Mouse (Mus musculus) forebrain, embryonic 10.5 days (tissue): ENCODE measurements at regions not wholly inside any gene's neighbourhood (a gene's known extent, or its start where the extent isn't known, plus 50 kb on each side); places are given as distances from the start of the nearest gene placed in this dataset.

Source experiments
- DNase-seq: peaks from one replicate; pipeline ENCODE4 v3.0.0-alpha.2; 2017; ENCODE audit warnings: low spot score; ENCODE audit errors: extremely low spot score
- H3K27ac ChIP-seq: fragments of 300-500 bp; sonication (generic); 2 replicates; pipeline ENCODE4 v1.5.1; 2016; ENCODE audit warnings: mild to moderate bottlenecking
- H3K27me3 ChIP-seq: fragments of 300-500 bp; sonication (generic); 2 replicates; pipeline ENCODE4 v1.6.1; 2016; ENCODE audit warnings: mild to moderate bottlenecking; ENCODE audit not compliant: poor library complexity, severe bottlenecking
- H3K36me3 ChIP-seq: fragments of 300-500 bp; sonication (generic); replicated peaks from 2 replicates; pipeline ENCODE4 v1.6.1; 2016; ENCODE audit warnings: mild to moderate bottlenecking, moderate library complexity
- H3K4me1 ChIP-seq: fragments of 300-500 bp; sonication (generic); 2 replicates; pipeline ENCODE4 v1.6.1; 2016
- H3K4me3 ChIP-seq: fragments of 300-500 bp; sonication (generic); 2 replicates; pipeline ENCODE4 v1.5.1; 2016; ENCODE audit warnings: mild to moderate bottlenecking, moderate library complexity
- H3K9me3 ChIP-seq: fragments of 300-500 bp; sonication (generic); 2 replicates; pipeline ENCODE4 v1.6.1; 2016; ENCODE audit warnings: mild to moderate bottlenecking, moderate library complexity
- WGBS: fragments of 180-500 bp; shearing (Covaris S2); methylation state at CpG from one replicate; pipeline ENCODE4 v1.1.7; 2016; 5-methylcytosine and 5-hydroxymethylcytosine counted together

DNA sequence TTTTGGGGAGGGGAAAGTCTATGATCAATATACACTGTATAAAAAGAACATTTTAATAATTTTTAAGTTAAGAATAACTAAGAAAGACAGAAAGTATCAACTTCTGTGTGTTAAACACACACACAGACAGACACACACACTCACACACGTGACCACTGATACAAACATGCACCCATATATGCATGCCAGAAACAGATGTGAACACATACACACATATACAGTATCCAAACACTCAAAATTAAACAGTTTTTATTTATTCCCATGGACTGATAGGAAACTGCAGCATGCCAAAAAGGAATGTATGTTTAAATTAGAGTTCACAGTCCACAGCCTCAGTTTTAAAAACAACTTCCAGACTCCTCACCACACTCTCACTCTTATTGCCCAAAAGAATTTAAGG, 203.4 kb upstream of the Tbl1x start:
- Histone ChIP-seq H3K27ac (no peak overlapping the region), H3K27me3 (no peaks in the 10 kb centered on the region), H3K4me1 (no peaks in the 10 kb centered on the region), H3K36me3 (no peaks in the 10 kb centered on the region), H3K4me3 (no peak overlapping the region), H3K9me3 (no peaks in the 10 kb centered on the region)
- DNase-seq = no peak
- WGBS = 86% methylated on average over 1 of the region's 1 CpGs

DNA sequence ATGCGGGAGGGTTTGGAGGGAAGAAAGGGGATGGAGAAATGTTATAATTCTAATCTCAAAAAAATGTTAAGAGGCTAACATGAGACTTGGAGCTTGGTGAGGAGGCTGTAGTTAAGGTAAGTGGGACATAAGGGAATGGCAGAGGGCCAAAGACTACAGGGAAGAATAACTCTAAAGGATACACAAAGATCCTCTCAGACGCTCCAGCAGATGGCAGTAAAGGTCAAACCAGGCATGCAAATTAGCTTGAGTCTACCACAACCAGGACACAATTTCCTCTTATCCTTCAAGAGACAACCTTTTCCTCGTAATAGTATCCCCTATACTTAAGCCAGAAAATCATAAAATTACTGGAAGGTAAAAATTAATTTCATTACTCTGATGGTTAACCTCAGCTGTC, 196.4 kb upstream of the Tbl1x start:
- DNase-seq = no peak
- H3K4me1 ChIP-seq = no peaks in the 10 kb centered on the region
- no peak overlapping the region for H3K27ac ChIP-seq
- H3K4me3 ChIP-seq = no peak overlapping the region
- WGBS = 85% methylated on average over 3 of the region's 3 CpGs
- H3K9me3 ChIP-seq = no peaks in the 10 kb centered on the region
- H3K27me3 ChIP-seq = no peaks in the 10 kb centered on the region
- no peaks in the 10 kb centered on the region for H3K36me3 ChIP-seq

DNA sequence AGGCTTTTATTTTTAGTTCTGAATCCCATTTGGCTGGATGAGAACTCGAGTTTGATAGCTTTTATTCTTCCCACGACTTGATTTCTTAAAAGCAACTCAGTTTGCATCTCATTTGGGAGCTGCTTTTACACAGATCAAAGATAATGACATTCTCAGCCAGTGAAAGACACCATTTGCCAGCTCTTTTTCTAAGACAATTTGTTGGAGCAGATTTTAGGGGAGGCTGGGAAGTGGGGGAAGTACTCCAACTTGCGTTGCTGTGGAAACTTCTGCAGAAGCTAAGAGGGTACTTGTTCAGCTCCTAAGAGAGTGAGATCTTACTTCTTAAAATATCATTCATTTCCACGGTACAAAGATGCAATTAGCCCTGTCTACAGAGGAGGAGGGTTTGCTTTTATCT, 187.2 kb upstream of the Tbl1x start:
- no peaks in the 10 kb centered on the region for H3K36me3 ChIP-seq
- H3K4me1 ChIP-seq = no peaks in the 10 kb centered on the region
- no peak overlapping the region for H3K27ac ChIP-seq
- DNase-seq = no peak
- H3K4me3 ChIP-seq = no peak overlapping the region
- H3K27me3 ChIP-seq = no peaks in the 10 kb centered on the region
- no peaks in the 10 kb centered on the region for H3K9me3 ChIP-seq
- WGBS = 47% methylated on average over 4 of the region's 4 CpGs

DNA sequence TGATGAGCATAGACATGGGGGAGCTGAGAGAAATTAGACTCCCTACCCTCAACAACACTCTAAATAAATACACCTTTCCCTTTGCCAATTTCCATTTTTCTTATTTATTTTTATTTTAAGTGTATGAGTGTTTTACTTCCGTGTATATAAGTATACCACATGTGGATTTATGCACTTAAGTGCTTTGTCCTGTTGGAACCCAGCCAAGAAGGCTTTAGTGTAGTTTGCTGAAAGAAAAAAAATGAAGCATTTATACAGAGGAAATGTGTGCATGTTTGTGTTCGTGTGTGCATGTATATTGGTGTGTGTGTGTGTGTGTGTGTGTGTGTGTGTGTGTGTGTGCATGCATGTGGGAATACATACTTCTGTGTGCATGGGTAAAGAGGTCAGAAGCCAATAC, 157.6 kb upstream of the Tbl1x start:
- no peaks in the 10 kb centered on the region for H3K4me1 ChIP-seq
- H3K9me3 ChIP-seq = no peaks in the 10 kb centered on the region
- no peak for DNase-seq
- H3K36me3 ChIP-seq = no peaks in the 10 kb centered on the region
- H3K27me3 ChIP-seq = no peaks in the 10 kb centered on the region
- WGBS = 71% methylated on average over 2 of the region's 2 CpGs
- H3K27ac ChIP-seq = no peak overlapping the region
- no peak overlapping the region for H3K4me3 ChIP-seq

DNA sequence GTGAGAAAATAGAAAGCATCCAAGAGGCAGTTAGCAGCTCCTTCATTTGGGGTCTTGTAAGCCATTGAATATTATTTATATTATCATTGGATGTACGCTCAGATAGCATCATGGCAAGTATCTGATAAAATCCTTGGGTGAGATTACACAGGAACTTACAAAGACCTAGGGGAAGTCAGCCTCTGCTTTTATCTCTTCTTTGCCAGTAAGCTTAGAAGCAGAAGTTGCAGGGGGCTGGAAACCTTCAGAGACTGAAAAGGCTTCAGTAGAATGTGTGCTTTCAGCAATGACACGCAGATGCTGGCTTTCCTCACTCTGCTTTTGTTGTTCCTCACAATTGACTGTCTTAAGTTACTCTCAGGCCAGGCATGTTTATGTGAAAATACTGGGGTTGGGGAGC, 150.3 kb upstream of the Tbl1x start:
- no peak for DNase-seq
- H3K4me3 ChIP-seq = no peak overlapping the region
- no peaks in the 10 kb centered on the region for H3K36me3 ChIP-seq
- no peaks in the 10 kb centered on the region for H3K4me1 ChIP-seq
- no peak overlapping the region for H3K27ac ChIP-seq
- no peaks in the 10 kb centered on the region for H3K27me3 ChIP-seq
- H3K9me3 ChIP-seq = no peaks in the 10 kb centered on the region
- 73% methylated on average over 2 of the region's 2 CpGs for WGBS

DNA sequence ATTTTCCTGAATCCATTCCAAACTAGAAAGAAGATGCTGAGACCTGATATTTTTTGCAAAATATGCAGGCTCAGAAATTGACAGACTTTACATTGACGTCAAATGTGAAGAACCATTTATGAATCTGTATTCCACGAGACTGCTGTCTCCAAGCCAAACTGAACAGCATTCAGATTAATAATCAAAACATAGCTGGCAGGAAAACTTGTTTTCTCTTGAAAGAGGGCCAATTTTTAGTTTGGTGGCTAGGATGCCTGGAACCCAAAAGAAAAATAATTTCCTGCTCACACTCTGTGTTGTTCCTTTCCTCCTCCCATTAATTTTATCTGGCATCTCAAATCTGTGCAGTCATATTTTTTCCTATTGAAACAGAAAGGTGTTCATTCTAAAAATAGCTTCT, 149.7 kb upstream of the Tbl1x start:
- H3K27me3 ChIP-seq = no peaks in the 10 kb centered on the region
- WGBS = 83% methylated on average over 2 of the region's 2 CpGs
- H3K4me1 ChIP-seq = no peaks in the 10 kb centered on the region
- DNase-seq = no peak
- H3K36me3 ChIP-seq = no peaks in the 10 kb centered on the region
- no peaks in the 10 kb centered on the region for H3K9me3 ChIP-seq
- no peak overlapping the region for H3K4me3 ChIP-seq
- no peak overlapping the region for H3K27ac ChIP-seq

DNA sequence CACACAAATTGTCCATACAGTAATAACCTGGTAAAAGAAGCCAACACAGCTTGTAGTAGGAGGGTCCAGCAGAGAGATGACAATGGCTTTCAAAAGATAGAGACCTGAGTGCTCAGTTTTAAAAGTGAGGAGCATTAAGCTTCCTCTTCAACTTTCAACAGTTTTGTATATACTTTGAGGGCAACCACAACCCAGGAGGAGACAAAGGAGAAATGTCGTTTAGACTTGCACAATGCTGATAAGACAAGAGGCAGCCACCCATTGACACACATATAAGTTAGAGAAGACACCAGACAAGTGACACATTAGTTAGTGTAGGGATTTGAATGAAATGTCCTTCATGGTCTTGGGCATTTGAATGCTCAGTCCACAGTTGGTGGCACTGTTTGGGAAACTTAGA, 147.2 kb upstream of the Tbl1x start:
- WGBS = 67% methylated on average over 1 of the region's 1 CpGs
- no peak overlapping the region for H3K27ac ChIP-seq
- no peaks in the 10 kb centered on the region for H3K9me3 ChIP-seq
- no peak for DNase-seq
- H3K4me3 ChIP-seq = no peak overlapping the region
- no peaks in the 10 kb centered on the region for H3K4me1 ChIP-seq
- H3K27me3 ChIP-seq = no peaks in the 10 kb centered on the region
- H3K36me3 ChIP-seq = no peaks in the 10 kb centered on the region

DNA sequence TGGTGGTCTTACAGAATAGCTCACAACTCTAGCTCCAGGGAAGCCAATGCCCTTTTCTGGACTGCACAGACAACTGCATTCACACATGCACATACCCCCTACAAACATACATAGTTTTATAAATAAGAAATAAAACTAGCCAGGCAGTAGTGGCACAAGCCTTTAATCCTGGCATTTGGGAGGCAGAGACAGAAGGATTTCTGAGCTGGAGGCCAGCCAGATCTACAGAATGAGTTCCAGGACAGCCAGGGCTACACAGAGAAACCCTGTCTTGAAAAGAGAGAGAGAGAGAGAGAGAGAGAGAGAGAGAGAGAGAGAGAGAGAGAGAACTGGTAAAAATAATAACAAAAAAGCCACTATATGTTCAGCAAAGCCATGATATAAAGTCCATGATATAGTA, 143.5 kb upstream of the Tbl1x start:
- Histone ChIP-seq H3K27ac (no peak overlapping the region), H3K4me1 (no peaks in the 10 kb centered on the region), H3K4me3 (no peak overlapping the region), H3K27me3 (no peaks in the 10 kb centered on the region), H3K9me3 (no peaks in the 10 kb centered on the region), H3K36me3 (no peaks in the 10 kb centered on the region)
- no peak for DNase-seq

DNA sequence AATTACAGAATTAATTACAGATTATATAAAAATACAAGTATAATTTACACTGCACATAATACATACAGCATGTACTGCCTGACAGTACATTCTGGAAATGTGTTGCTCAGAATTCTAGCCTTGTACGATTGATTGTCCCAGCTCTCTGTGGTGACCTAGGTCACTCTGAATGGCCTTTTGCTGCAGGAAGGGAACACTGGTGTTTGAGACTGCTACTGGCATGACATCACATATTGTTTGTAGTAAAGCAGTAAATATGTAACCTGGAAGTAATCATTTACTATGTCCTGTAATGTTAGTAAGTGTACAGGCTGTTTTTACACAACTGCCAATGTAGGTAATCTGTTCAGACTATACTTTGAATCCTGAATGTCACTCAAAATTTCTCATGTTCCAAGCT, 123.5 kb upstream of the Tbl1x start:
- Histone ChIP-seq H3K27ac (no peak overlapping the region), H3K36me3 (no peaks in the 10 kb centered on the region)

DNA sequence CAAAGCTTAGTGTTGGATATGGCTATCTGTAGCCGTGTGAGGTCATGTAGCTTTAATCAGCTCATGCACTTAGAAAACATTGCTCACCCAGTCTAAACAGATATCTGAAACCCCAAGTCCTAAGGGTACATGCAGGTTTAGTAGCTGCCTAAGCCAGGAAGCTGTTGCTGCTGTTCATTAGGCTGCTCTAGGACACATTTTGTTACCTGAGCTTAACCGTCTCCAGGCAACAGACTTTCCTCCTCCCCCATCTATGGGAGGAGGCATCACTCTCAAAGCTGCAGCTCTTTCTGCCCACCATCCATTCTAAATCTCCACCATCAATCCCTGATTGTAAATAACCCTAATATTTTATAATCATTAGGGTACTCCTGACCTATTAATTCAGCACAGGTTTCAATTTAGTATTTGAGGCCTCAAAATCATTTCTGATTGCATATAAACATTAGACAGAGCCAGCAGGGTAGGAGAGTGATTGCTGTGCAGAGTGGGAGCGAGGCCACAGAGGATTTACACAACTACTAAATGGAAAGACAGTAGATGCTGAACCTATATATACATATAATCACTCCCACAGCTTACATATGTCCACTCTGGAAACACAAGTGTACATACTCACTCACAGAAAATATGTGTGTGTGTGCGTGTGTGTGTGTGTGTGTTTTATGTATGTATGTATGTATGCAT, 118.9 kb upstream of the Tbl1x start:
- Histone ChIP-seq H3K36me3 (no peaks in the 10 kb centered on the region), H3K4me3 (no peak overlapping the region), H3K4me1 (no peaks in the 10 kb centered on the region), H3K27me3 (no peaks in the 10 kb centered on the region), H3K9me3 (no peaks in the 10 kb centered on the region), H3K27ac (no peak overlapping the region)
- DNase-seq = no peak
- 67% methylated on average over 4 of the region's 4 CpGs for WGBS

More for the DNA sequence above, 123.5 kb upstream of the Tbl1x start:
- no peaks in the 10 kb centered on the region for H3K9me3 ChIP-seq
- no peak for DNase-seq
- H3K4me1 ChIP-seq = no peaks in the 10 kb centered on the region
- H3K4me3 ChIP-seq = no peak overlapping the region
- 86% methylated on average over 1 of the region's 1 CpGs for WGBS
- no peaks in the 10 kb centered on the region for H3K27me3 ChIP-seq

DNA sequence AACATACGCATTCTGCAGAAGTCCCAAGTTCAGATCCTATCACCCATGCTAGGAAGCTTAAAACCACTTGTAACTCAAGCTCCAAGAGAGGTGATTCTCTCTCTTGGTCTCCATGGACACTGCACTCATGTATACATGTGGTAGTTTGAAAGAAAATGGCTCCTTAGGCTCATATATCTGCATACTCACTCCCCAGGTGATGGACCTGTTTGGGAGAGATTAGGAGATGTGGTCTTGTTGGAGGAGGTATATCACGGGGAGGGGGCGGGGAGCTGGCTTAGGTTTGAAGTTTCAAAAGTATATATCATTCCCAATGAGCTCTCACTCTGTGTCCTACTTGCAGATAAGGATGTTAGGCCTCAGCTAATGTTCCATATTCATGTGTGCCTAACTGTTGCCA, 103.9 kb upstream of the Tbl1x start:
- WGBS = 87% methylated on average over 3 of the region's 3 CpGs
- H3K36me3 ChIP-seq = no peaks in the 10 kb centered on the region
- no peaks in the 10 kb centered on the region for H3K27me3 ChIP-seq
- H3K4me3 ChIP-seq = no peak overlapping the region
- no peaks in the 10 kb centered on the region for H3K4me1 ChIP-seq
- no peak overlapping the region for H3K27ac ChIP-seq
- H3K9me3 ChIP-seq = no peaks in the 10 kb centered on the region
- no peak for DNase-seq

DNA sequence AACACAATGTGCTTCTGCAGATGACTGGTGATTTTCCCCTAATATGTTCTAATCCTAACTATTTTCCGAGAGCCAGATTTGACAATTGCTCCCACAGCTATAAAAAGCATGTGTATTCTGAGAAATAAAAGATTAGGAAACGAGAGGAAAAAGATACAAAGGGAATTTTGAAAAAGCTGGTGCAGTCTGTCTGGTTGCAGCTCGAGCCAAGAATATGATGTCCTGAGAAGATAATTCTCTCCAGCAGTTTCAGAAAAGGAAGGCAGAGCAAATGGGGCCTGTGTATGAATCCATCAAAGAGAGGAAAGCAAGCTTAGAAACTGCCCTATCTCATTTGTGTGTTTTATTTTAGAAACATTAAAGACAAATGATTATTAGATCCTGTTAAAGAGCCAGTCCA, 102.9 kb upstream of the Tbl1x start:
- H3K4me1 ChIP-seq = no peaks in the 10 kb centered on the region
- H3K4me3 ChIP-seq = no peak overlapping the region
- no peaks in the 10 kb centered on the region for H3K27me3 ChIP-seq
- H3K9me3 ChIP-seq = no peaks in the 10 kb centered on the region
- DNase-seq = no peak
- WGBS = 82% methylated on average over 3 of the region's 3 CpGs
- no peak overlapping the region for H3K27ac ChIP-seq
- H3K36me3 ChIP-seq = no peaks in the 10 kb centered on the region

DNA sequence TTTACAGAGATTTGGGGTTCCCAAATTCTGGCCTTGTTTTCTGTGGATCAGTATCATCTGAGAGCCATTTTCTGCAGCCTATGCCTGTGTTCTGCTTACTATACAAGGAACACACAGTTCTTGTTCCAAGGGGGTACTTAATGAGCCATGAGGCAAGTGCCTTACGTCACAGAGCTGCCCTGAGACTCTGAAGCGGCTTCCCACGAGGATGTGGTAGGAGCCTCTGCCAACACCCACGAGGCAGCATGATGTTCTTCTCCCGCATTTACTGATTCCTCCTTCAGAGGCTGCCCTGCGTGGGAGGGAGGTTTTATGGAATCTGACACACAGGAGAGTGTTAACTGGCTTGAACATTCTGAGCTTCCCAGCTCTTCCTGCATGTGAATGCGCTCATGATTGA, 101.4 kb upstream of the Tbl1x start:
- H3K4me1 ChIP-seq = no peaks in the 10 kb centered on the region
- H3K4me3 ChIP-seq = no peak overlapping the region
- H3K27me3 ChIP-seq = no peaks in the 10 kb centered on the region
- no peaks in the 10 kb centered on the region for H3K36me3 ChIP-seq
- WGBS = 70% methylated on average over 7 of the region's 7 CpGs
- no peaks in the 10 kb centered on the region for H3K9me3 ChIP-seq
- no peak for DNase-seq
- H3K27ac ChIP-seq = no peak overlapping the region

DNA sequence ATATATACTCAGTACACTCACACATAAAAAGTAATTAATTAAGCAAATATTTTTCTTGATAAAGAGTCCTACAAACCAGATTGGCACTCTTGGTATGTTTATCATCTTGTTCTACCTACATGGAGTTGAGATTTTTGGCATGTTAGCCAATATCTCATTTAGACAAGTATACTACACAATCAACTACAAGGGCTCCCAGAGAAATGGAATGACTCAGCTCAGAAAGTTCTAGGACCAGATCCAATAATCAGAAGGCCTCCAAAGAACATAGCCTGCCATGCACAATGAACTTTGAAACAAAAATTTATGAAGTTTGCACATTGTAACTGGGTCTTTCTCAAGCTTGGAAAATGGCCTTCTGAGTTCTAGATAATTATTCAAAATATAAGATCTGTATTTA, 100.0 kb upstream of the Tbl1x start:
- H3K4me3 ChIP-seq = no peak overlapping the region
- no peaks in the 10 kb centered on the region for H3K4me1 ChIP-seq
- H3K9me3 ChIP-seq = no peaks in the 10 kb centered on the region
- no peak overlapping the region for H3K27ac ChIP-seq
- H3K36me3 ChIP-seq = no peaks in the 10 kb centered on the region
- no peaks in the 10 kb centered on the region for H3K27me3 ChIP-seq
- no peak for DNase-seq
